Mouse (Mus musculus) megakaryocyte, adult 5-6 weeks (primary cell): ENCODE results near the gene Foxn3. TPM values are rescaled to one million over a fixed set of nuclear protein-coding genes. Genes with fewer than 3 reads are reported as not detected.

Source experiments
- ATAC-seq: 2 replicates; pipeline ENCODE4 v1.8.0; 2016; ENCODE audit warnings: mild to moderate bottlenecking, inconsistent platforms; ENCODE audit not compliant: poor library complexity, severe bottlenecking
- total RNA-seq, 2 experiments: library from RNA; stranded (forward) in 1 of 2; stranded (reverse) in 1 of 2; fragments of 153-499, 151-499 nt in 1 of 2; fragments of 221-1000, 200-1000 nt in 1 of 2; gene quantifications; 2 replicates each; pipeline versions ENCODE4 v1.2.3 to v1.2.4; 2015 to 2017

Foxn3 gene
- total RNA-seq, 2 experiments from 2014 or later = 19.6 to 45.6 TPM

GRCm38 (mm10) chr12:99419396-99419760 lies 144.0 kb downstream of the Foxn3 start:
- no peak for ATAC-seq

GRCm38 (mm10) chr12:99418476-99419395 lies 144.6 kb downstream of the Foxn3 start:
- ATAC-seq = no peak

GRCm38 (mm10) chr12:99417885-99418284 lies 145.5 kb downstream of the Foxn3 start:
- no peak for ATAC-seq

GRCm38 (mm10) chr12:99415538-99415937 lies 147.8 kb downstream of the Foxn3 start:
- ATAC-seq = no peak

GRCm38 (mm10) chr12:99412496-99412895 lies 150.9 kb downstream of the Foxn3 start:
- ATAC-seq = no peak

GRCm38 (mm10) chr12:99412034-99412433 lies 151.3 kb downstream of the Foxn3 start:
- no peak for ATAC-seq

GRCm38 (mm10) chr12:99408651-99409050 lies 154.7 kb downstream of the Foxn3 start:
- ATAC-seq = no peak

GRCm38 (mm10) chr12:99408089-99408488 lies 155.3 kb downstream of the Foxn3 start:
- no peak for ATAC-seq

- ATAC-seq = peak; percentile 55
Measured at GRCm38 (mm10) chr12:99407318-99407716, 156.1 kb downstream of the Foxn3 start.

- ATAC-seq = peak; percentile 62
Measured at GRCm38 (mm10) chr12:99406697-99407317, 156.6 kb downstream of the Foxn3 start.

GRCm38 (mm10) chr12:99406254-99406653 lies 157.1 kb downstream of the Foxn3 start:
- peak; percentile 33; the same call in 1 of the 2 replicates for ATAC-seq

- ATAC-seq = no peak
Measured at GRCm38 (mm10) chr12:99405401-99405800, 158.0 kb downstream of the Foxn3 start.

GRCm38 (mm10) chr12:99403004-99403403 lies 160.4 kb downstream of the Foxn3 start:
- ATAC-seq = no peak

- ATAC-seq = no peak
Measured at GRCm38 (mm10) chr12:99400907-99401306, 162.5 kb downstream of the Foxn3 start.

GRCm38 (mm10) chr12:99399575-99399974 lies 163.8 kb downstream of the Foxn3 start:
- peak; percentile 52 for ATAC-seq

- ATAC-seq = no peak
Measured at GRCm38 (mm10) chr12:99396461-99396860, 166.9 kb downstream of the Foxn3 start.

- ATAC-seq = no peak
Measured at GRCm38 (mm10) chr12:99395082-99395481, 168.3 kb downstream of the Foxn3 start.

- ATAC-seq = no peak
Measured at GRCm38 (mm10) chr12:99394676-99395075, 168.7 kb downstream of the Foxn3 start.

- ATAC-seq = no peak
Measured at GRCm38 (mm10) chr12:99393867-99394630, 169.3 kb downstream of the Foxn3 start.

GRCm38 (mm10) chr12:99392944-99393866 lies 170.2 kb downstream of the Foxn3 start:
- peak; percentile 69 for ATAC-seq
